Mouse (Mus musculus): ENCODE data around the gene Sox5. TPM values are rescaled to one million over a fixed set of nuclear protein-coding genes. Genes with fewer than 3 reads are reported as not detected.

Sox5 gene
- total RNA-seq (2023): not detected in 2 replicates

GRCm38 (mm10) chr6:144781431-144782030 lies at the start of gene Sox5:
Sox5 (minus strand) TSS chr6:144781977.

Measured in neutrophil, adult 65 days (primary cell).